Mouse (Mus musculus): ENCODE measurements around the gene Kcnd2. TPM values are rescaled to one million over a fixed set of nuclear protein-coding genes. Genes with fewer than 3 reads are reported as not detected.

Gene Kcnd2
- polyA plus RNA-seq, 1 experiment from 2014 or later: 8.6 TPM

GRCm38 (mm10) chr6:21767787-21768221, 552.5 kb downstream of the Kcnd2 start:
- DNase-seq (ENCODE audit: low spot score): peak; percentile 60
- 0 out of 2 replicates have a peak, but pooled peaks cover 7% of the 10 kb centered on the region for H3K36me3 ChIP-seq (ENCODE audit: control insufficient read depth, insufficient read depth, low read length)
- no peak overlapping the region for H3K4me3 ChIP-seq (ENCODE audit: low read depth, low read length)
- H3K27me3 ChIP-seq (replicated peaks; ENCODE audit: control insufficient read depth, insufficient read depth, low read length): no peaks in the 10 kb centered on the region
- no peaks in the 10 kb centered on the region for H3K4me1 ChIP-seq (ENCODE audit: control insufficient read depth, insufficient read depth, low read length)
- H3K27ac ChIP-seq (ENCODE audit: low read depth, low read length): no peak overlapping the region
- no peak overlapping the region for H3K9ac ChIP-seq (ENCODE audit: low read length)
- 64% methylated on average over 12 of the region's 12 CpGs for whole genome bisulfite sequencing
- no peaks in the 10 kb centered on the region for H3K9me3 ChIP-seq (replicated peaks; ENCODE audit: control insufficient read depth, low read length)
- ATAC-seq: peak; percentile 63
- H3K4me2 ChIP-seq (ENCODE audit: low read length): no peak overlapping the region

DNA sequence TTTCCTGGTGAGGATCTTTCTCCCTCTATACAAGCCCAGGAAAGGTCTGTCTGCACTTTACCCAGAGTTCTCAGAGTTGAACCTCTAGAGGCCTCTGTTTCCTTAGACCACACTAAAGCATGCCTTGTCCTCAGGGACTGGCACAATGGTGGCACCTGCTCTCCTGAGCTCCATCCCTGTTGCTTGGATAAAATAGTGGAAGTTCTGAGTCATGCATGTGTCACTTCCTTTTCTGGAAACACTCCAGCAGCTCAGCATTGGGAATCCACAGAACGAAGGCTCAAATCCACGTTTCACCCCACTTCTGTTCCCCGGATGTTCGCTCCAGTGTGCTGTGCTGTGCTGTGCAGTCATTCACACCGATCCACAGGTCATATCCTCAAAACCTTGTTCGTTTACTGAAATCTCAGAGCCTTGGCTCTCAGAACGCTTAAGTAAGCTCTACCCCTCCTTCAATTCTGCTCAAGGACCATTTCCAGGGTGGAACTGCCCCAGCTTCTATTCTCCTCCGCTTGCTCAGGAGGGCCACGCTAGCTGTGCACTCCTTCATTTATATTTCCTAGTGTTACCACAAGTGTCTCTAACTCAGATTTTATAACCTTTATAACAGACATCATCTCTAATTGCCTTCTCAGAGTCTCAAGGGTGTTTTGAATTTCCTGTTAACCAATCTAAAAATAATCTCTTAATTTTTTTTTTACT, 553.6 kb downstream of the Kcnd2 start:
- Histone ChIP-seq H3K4me1 (ENCODE audit: control insufficient read depth, insufficient read depth, low read length) (no peaks in the 10 kb centered on the region), H3K9ac (ENCODE audit: low read length) (no peak overlapping the region), H3K36me3 (ENCODE audit: control insufficient read depth, insufficient read depth, low read length) (0 out of 2 replicates have a peak, but pooled peaks cover 7% of the 10 kb centered on the region), H3K9me3 (replicated peaks; ENCODE audit: control insufficient read depth, low read length) (no peaks in the 10 kb centered on the region), H3K4me3 (ENCODE audit: low read depth, low read length) (no peak overlapping the region), H3K27ac (ENCODE audit: low read depth, low read length) (no peak overlapping the region), H3K27me3 (replicated peaks; ENCODE audit: control insufficient read depth, insufficient read depth, low read length) (no peaks in the 10 kb centered on the region), H3K4me2 (ENCODE audit: low read length) (no peak overlapping the region)
- DNase-seq (ENCODE audit: low spot score) (no peak), ATAC-seq (no peak)
- 87% methylated on average over 9 of the region's 9 CpGs for WGBS

DNA sequence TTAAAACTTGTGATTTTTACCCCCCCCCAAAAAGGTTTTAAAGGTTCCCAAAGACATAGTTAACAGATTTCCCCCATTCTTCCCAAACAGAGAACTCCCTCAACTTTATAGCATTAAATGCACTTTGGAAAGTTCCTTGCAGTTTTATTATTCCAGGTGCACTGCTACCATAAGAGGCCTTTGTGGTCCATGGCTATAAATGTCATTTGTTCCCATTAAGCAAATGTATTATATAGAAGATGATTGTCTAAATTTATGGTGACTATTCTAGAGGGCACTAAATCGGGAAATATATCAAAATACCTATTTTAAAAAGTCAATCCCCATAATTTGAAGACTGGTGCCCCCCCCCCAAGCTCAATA, 554.1 kb downstream of the Kcnd2 start:
- Histone ChIP-seq H3K9ac (ENCODE audit: low read length) (no peak overlapping the region), H3K27ac (ENCODE audit: low read depth, low read length) (no peak overlapping the region), H3K4me2 (ENCODE audit: low read length) (no peak overlapping the region), H3K4me3 (ENCODE audit: low read depth, low read length) (no peak overlapping the region), H3K36me3 (ENCODE audit: control insufficient read depth, insufficient read depth, low read length) (0 out of 2 replicates have a peak, but pooled peaks cover 7% of the 10 kb centered on the region), H3K4me1 (ENCODE audit: control insufficient read depth, insufficient read depth, low read length) (no peaks in the 10 kb centered on the region), H3K9me3 (replicated peaks; ENCODE audit: control insufficient read depth, low read length) (no peaks in the 10 kb centered on the region), H3K27me3 (replicated peaks; ENCODE audit: control insufficient read depth, insufficient read depth, low read length) (no peaks in the 10 kb centered on the region)
- 92% methylated on average over 1 of the region's 1 CpGs for WGBS
- ATAC-seq (no peak), DNase-seq (ENCODE audit: low spot score) (no peak)

DNA sequence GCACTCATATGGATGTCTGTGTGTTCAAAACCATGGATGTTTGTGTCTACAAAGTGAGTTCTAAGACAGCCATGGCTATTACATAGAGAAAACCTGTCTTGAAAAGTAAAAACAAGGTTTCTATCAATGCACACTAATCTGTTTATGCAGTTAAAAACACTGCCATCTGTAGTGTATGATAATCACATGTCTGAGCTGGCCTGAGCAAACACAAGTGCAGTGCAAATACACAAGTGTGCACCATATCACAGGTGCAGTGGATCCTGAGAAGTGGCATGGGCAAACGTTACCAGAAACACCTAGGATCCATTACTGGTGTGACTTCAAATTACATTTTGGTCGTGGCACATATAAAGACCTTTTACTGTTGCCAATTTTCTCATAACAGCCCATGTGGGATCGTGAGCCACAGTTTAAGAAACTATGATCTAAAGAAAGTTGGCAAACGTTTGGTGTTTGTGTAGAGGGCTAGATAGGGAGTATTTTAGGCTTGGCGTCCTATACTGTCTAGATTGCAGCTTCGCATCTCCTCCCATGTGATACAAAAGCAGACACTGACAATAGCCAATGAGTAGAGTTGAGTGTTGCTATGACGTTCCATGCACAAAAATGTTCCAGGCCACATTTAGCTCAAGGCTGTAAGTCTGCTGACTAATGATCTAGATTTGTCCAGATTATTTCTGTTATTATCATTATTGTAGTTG, 559.1 kb downstream of the Kcnd2 start:
- Histone ChIP-seq H3K4me1 (ENCODE audit: control insufficient read depth, insufficient read depth, low read length) (no peaks in the 10 kb centered on the region), H3K36me3 (ENCODE audit: control insufficient read depth, insufficient read depth, low read length) (0 out of 2 replicates have a peak, but pooled peaks cover 7% of the 10 kb centered on the region), H3K4me3 (ENCODE audit: low read depth, low read length) (no peak overlapping the region), H3K27ac (ENCODE audit: low read depth, low read length) (no peak overlapping the region), H3K4me2 (ENCODE audit: low read length) (no peak overlapping the region), H3K9ac (ENCODE audit: low read length) (no peak overlapping the region), H3K27me3 (replicated peaks; ENCODE audit: control insufficient read depth, insufficient read depth, low read length) (no peaks in the 10 kb centered on the region), H3K9me3 (replicated peaks; ENCODE audit: control insufficient read depth, low read length) (no peaks in the 10 kb centered on the region)
- WGBS: 85% methylated on average over 7 of the region's 7 CpGs
- no peak for ATAC-seq
- no peak for DNase-seq (ENCODE audit: low spot score)

Data from forebrain, embryonic 14.5 days (tissue).